Mouse (Mus musculus) midbrain, embryonic 13.5 days (tissue): ENCODE measurements around the gene Hoxd4. TPM values are rescaled to one million over a fixed set of nuclear protein-coding genes. Genes with fewer than 3 reads are reported as not detected.
A peak's percentile ranks its signal among the peaks of the same experiment; 100 is the strongest.

ENCODE experiments used
- ATAC-seq: fragments of 200-750 bp; cut with Nextera tagmentation; 2 replicates; pipeline ENCODE4 v1.8.0; 2017; ENCODE audit warnings: mild to moderate bottlenecking, moderate TSS enrichment, moderate library complexity
- H3K27ac ChIP-seq: fragments of 300-500 bp; sonication (generic); 2 replicates; pipeline ENCODE4 v1.5.1; 2015; ENCODE audit warnings: inconsistent platforms, mild to moderate bottlenecking, moderate library complexity
- H3K27me3 ChIP-seq: fragments of 300-500 bp; sonication (generic); 2 replicates; pipeline ENCODE4 v1.6.1; 2015; ENCODE audit warnings: mild to moderate bottlenecking, inconsistent platforms
- H3K36me3 ChIP-seq: fragments of 300-500 bp; sonication (generic); 2 replicates; pipeline ENCODE4 v1.6.1; 2015; ENCODE audit warnings: mild to moderate bottlenecking, inconsistent platforms
- H3K4me1 ChIP-seq: fragments of 300-500 bp; sonication (generic); replicated peaks from 2 replicates; pipeline ENCODE4 v1.6.1; 2015; ENCODE audit warnings: inconsistent platforms
- H3K4me2 ChIP-seq: fragments of 300-500 bp; sonication (generic); replicated peaks from 2 replicates; pipeline ENCODE4 v1.6.1; 2015; ENCODE audit warnings: moderate library complexity, mild to moderate bottlenecking, inconsistent platforms
- H3K4me3 ChIP-seq: fragments of 300-500 bp; sonication (generic); replicated peaks from 2 replicates; pipeline ENCODE4 v1.5.1; 2015; ENCODE audit warnings: mild to moderate bottlenecking, inconsistent platforms
- H3K9ac ChIP-seq: fragments of 300-500 bp; sonication (generic); replicated peaks from 2 replicates; pipeline ENCODE4 v1.6.1; 2015; ENCODE audit warnings: mild to moderate bottlenecking, inconsistent platforms
- H3K9me3 ChIP-seq: fragments of 300-500 bp; sonication (generic); 2 replicates; pipeline ENCODE4 v1.6.1; 2016; ENCODE audit warnings: mild to moderate bottlenecking, inconsistent platforms
- WGBS: fragments of 180-500 bp; shearing (Covaris S2); methylation state at CpG from one replicate; pipeline ENCODE4 v1.1.7; 2015; 5-methylcytosine and 5-hydroxymethylcytosine counted together
- polyA plus RNA-seq: library from polyadenylated mRNA; unstranded; fragments of >200 nt; fragmentation: Nextera tagmentation; extraction: Ambion mirVana; gene quantifications from 2 replicates; pipeline ENCODE4 v1.2.1, GENCODE M21; 2015

Gene Hoxd4
- polyA plus RNA-seq, 1 experiment from 2014 or later: not detected

DNA sequence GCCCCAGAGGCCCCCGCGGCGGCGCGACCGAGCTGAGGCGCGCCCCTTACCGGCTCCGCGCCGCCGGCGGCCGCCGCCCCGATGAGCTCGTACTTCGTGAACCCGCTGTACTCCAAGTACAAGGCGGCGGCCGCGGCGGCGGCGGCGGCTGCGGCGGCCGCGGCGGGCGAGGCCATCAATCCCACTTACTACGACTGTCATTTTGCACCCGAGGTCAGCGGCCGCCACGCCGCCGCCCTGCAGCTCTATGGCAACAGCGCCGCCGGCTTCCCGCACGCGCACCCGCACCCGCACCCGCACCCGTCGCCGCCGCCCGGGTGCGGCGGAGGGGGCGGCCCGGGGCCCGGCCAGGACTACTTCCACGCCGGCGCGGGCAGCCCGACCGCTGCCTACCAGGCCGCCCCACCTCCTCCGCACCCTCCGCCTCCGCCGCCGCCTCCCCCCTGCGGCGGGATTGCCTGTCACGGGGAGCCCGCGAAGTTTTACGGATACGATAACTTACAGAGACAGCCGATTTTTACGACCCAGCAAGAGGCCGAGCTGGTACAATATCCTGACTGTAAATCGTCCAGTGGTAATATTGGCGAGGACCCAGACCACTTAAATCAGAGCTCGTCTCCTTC, 6.2 kb upstream of the Hoxd4 start:
- Histone ChIP-seq H3K4me1 (peaks cover 13% of the 10 kb centered on the region), H3K9ac (no peak overlapping the region), H3K4me2 (peak overlapping the region; percentile 54), H3K36me3 (no peaks in the 10 kb centered on the region), H3K27ac (no peak overlapping the region), H3K27me3 (peaks cover 97% of the 10 kb centered on the region), H3K4me3 (peak overlapping the region; percentile 35), H3K9me3 (no peaks in the 10 kb centered on the region)
- under 1% methylated on average over 64 of the region's 85 CpGs for WGBS
- ATAC-seq: no peak

DNA sequence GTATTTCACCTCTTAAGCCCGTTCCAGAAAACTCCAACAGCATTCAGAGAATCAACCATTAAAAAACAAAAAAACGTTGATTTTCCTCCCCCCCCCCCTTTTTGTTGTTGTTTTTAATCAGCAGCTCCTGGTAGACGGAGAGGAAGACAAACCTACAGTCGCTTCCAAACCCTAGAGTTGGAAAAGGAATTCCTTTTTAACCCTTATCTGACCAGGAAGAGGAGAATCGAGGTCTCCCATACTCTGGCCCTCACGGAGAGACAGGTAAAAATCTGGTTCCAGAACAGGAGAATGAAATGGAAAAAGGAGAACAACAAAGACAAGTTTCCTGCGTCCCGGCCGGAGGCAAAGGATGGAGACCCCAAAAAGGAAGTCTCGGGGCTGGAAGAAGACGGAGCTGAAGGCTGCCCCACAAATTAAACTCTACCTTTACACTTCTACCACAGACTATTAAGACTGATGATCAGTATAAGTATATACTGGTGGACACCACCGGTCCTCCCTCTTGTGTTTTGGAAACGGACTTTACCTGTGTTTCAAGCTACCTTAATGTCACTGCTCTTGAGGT, 5.3 kb upstream of the Hoxd4 start:
- Histone ChIP-seq H3K4me3 (no peak overlapping the region), H3K27me3 (peaks cover 97% of the 10 kb centered on the region)

DNA sequence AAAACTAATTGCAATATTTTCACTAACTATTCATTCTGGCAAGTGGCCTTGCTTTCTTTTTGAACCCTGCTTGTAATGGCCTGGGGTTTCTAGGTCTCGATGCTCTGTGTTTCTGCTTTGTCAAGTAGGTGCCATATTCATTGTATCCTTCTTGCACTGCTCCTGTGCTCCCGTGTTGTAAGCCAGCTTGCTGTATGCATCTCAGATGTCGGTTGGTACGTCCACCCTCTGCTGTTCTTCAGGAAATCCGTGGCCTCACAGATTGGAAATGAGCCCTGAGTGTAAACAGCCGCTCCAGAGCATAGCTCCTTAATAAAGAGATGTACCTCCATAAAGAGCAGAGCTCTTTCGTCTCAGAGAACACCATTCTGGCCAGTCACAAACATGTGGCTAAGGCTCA, 4.1 kb upstream of the Hoxd4 start:
- Histone ChIP-seq H3K4me2 (no peak overlapping the region), H3K4me1 (peaks cover 20% of the 10 kb centered on the region), H3K27me3 (peaks cover 99% of the 10 kb centered on the region), H3K36me3 (no peaks in the 10 kb centered on the region), H3K4me3 (no peak overlapping the region), H3K27ac (no peak overlapping the region), H3K9me3 (no peaks in the 10 kb centered on the region), H3K9ac (no peak overlapping the region)
- 7% methylated on average over 7 of the region's 7 CpGs for WGBS
- ATAC-seq: no peak

More for the DNA sequence above, 5.3 kb upstream of the Hoxd4 start:
- H3K36me3 ChIP-seq: no peaks in the 10 kb centered on the region
- H3K4me2 ChIP-seq: no peak overlapping the region
- H3K9ac ChIP-seq: no peak overlapping the region
- H3K4me1 ChIP-seq: peaks cover 13% of the 10 kb centered on the region
- H3K27ac ChIP-seq: no peak overlapping the region
- no peak for ATAC-seq
- WGBS: 3% methylated on average over 13 of the region's 13 CpGs
- no peaks in the 10 kb centered on the region for H3K9me3 ChIP-seq

DNA sequence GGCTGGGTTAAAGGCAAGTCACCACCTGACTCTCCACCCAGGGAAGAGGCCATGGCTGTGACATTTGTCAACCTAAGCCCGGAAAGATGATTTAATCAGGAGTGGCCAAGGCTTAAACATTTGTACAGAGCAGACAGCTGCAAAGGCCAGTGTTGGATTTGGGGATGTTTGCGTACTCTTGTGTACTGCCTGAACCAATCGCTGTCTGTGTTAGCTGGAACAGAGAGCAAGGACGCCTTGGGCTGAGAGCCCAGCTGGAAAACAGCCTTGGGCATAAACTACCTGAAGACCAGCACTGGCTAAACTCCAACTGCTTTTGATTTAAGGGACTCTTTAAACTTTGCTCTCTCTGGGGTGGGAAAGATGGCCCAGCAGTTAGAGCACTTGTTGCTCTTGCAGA, 3.1 kb upstream of the Hoxd4 start:
- Histone ChIP-seq H3K4me2 (no peak overlapping the region), H3K9ac (no peak overlapping the region), H3K36me3 (no peaks in the 10 kb centered on the region), H3K27ac (no peak overlapping the region), H3K27me3 (peaks cover 99% of the 10 kb centered on the region), H3K4me1 (peaks cover 20% of the 10 kb centered on the region), H3K9me3 (no peaks in the 10 kb centered on the region), H3K4me3 (no peak overlapping the region)
- WGBS: 7% methylated on average over 4 of the region's 4 CpGs
- no peak for ATAC-seq

DNA sequence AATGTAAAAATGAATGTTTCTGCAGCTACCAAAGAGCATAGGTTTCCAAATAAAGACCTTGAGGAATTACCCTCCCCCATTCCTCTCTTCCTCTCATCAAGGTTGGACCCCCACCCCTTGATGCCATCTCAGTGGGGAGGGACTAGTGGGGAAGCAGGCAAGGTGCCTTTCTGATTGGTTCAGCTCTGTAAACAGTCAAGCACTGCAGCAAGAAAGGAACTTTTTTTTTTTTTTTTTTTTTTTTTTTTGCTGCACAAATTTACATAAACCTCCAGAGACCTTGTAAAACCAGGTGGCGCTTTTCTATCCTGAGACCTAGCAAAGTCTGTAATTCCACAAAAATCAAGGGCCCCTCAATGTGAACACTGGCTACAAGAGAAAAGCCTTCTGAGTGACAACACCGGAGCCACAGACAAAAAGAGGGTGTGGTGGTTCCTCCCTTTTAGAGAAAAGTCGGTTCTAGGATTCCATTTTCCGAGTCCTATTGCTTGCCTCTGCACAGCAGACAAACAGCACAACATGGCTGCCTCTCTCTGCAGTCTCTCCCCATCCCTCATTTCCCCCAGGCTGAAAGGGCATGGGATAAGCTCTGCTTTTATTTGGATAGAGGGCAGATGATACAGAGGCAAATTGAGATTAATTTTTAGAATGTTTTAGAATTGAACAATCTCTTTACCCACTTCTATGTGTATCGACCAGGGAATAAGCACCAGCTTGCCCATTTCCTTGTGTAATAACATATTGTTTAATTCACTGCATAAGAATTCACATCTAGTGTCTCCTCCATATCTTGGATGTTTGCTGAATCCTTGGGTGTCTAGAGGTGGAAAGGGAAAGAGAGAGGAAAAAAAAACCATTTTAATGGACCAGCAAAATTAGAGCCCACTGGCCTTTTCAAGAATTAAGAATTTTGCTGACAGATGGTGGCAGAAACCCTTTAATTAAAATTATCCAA, 2.0 kb upstream of the Hoxd4 start:
- Histone ChIP-seq H3K9me3 (no peaks in the 10 kb centered on the region), H3K27ac (no peak overlapping the region), H3K4me2 (no peak overlapping the region), H3K4me3 (no peak overlapping the region), H3K27me3 (peaks cover 99% of the 10 kb centered on the region), H3K9ac (no peak overlapping the region), H3K4me1 (peaks cover 17% of the 10 kb centered on the region), H3K36me3 (no peaks in the 10 kb centered on the region)
- ATAC-seq: no peak
- WGBS: 4% methylated on average over 5 of the region's 5 CpGs

DNA sequence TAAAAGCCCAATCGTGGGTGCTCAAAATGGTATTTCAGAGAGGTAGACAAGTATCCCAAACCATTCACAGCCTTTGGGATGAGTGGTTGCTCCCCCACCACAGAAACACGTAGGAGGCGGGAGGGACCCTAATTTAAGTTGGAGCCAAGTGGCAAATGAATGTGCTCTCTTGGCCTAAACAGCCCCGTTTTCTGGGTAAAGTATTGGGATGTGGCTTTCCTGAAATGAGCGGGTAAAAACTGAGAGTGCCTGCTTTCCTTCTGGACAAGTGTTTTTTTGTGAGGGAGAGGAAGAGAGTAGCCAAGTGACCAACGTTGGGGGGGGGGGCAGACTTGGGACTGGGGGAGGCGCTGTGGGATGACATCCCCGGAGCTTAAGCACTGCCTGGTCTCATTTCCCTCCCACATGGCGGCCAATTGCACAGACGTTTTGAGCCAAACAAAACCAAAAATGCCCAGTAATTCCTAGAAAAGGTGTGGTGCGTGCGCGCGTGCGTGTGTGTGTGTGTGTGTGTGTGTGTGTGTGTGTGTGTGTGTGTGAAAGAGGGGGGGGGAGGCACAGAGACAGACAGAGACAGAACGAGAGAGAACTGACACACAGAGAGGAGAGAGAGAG, 693 bp upstream of the Hoxd4 start:
- no peaks in the 10 kb centered on the region for H3K9me3 ChIP-seq
- no peaks in the 10 kb centered on the region for H3K36me3 ChIP-seq
- H3K4me3 ChIP-seq: no peak overlapping the region
- no peak overlapping the region for H3K27ac ChIP-seq
- H3K27me3 ChIP-seq: peaks cover 99% of the 10 kb centered on the region
- under 1% methylated on average over 16 of the region's 16 CpGs for WGBS
- peaks cover 6% of the 10 kb centered on the region for H3K4me1 ChIP-seq
- no peak overlapping the region for H3K9ac ChIP-seq
- no peak overlapping the region for H3K4me2 ChIP-seq
- no peak for ATAC-seq

DNA sequence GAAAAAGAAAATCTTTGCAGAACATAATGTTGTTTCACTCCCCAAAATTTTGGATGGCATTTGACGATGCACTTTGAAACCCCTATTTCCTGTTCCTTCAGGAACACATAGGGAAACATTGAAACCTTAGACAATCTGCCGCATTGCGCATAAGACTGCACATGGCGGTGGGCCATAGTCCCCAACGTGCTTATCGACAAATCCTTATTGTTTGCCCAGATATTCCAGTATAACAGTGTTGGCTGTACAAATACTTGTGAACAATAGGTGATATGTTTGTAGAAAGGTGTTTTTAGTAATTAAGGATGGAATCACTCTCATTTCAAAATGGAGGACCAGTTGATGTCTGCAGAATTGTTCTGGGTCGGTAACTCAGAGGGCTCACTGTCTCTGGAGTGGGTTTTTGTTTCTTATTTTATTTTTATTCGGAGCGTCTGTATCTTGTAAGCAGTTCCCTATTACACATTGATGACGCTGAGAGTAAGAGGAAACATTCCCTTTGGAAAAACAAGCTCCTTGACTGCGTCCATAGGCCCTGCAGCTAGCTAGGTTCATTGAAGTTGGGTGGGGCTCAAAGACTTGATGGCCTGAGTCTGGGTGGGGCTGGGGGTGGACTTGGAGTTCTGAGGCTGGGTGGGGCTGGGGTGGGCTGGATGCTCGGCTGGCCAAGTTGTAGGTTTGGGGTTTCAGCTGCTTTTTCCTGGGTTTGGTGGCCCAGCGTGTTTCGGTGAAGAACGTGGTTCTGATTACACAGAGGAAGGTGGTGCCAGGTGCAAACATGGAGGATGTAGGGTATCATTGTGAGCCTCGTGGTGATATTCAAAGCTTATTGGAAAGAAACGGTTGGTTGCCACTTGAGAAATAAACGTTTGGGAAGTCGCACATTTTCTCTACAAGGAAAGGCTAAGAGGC, 1.8 kb downstream of the Hoxd4 start:
- no peak overlapping the region for H3K9ac ChIP-seq
- no peaks in the 10 kb centered on the region for H3K36me3 ChIP-seq
- 3% methylated on average over 19 of the region's 19 CpGs for WGBS
- H3K9me3 ChIP-seq: no peaks in the 10 kb centered on the region
- no peak overlapping the region for H3K4me3 ChIP-seq
- H3K4me1 ChIP-seq: peaks cover 6% of the 10 kb centered on the region
- H3K27ac ChIP-seq: no peak overlapping the region
- H3K27me3 ChIP-seq: peaks cover 100% of the 10 kb centered on the region
- ATAC-seq: no peak
- H3K4me2 ChIP-seq: no peak overlapping the region

DNA sequence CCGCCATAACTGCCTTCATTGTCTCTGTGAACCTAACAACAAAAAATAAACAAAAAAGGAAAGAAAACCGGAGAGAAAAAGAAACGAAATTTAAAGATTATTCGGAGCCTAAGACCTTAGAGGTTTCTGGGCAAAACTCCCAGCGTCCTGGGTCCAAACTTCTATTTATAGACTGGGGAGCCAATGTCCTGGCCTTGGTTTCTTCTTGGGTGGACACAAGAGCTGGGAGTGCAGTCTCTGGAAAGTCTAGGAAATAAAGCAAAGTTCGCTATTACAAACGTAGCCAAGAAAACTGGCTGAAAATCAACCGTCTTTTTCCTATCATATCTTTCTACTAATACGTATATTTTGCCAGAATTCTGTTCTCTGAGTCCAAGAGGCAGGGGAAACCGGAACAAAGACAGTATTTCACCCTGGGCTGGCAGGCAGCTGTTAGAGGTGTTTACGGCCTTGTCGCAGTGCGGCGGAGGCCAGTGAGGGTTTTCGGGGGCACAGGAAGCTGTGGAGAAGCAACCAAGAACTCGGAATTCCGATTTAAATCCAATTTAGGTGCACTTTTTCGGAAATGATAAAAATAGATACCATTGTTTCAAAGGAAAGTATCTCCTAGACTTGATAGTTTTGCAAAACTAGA, 2.5 kb downstream of the Hoxd4 start:
- WGBS: 3% methylated on average over 18 of the region's 18 CpGs
- no peak overlapping the region for H3K9ac ChIP-seq
- no peak overlapping the region for H3K27ac ChIP-seq

DNA sequence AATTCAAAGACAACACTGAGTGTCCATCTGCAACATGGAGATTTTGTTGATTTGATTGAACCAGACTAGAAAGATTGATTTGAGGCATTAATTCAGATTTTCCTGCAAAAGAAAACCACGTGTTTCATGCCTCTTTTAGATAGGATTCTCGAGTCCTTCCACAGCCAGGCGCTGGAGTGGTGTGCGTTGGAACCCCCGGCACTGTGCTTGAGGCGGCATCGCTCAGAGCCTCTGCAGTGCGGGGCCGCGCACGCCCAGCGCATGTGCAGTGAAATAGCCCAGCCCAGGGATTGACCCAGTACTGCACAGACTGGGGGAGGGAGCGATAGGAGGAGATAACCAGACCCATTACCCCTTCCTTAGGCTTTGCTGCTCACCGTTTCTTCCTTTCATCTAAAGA, 3.2 kb downstream of the Hoxd4 start:
- H3K36me3 ChIP-seq: no peaks in the 10 kb centered on the region
- WGBS: under 1% methylated on average over 14 of the region's 14 CpGs
- no peak for ATAC-seq
- peaks cover 100% of the 10 kb centered on the region for H3K27me3 ChIP-seq
- no peak overlapping the region for H3K27ac ChIP-seq
- H3K4me2 ChIP-seq: no peak overlapping the region
- no peak overlapping the region for H3K9ac ChIP-seq
- H3K4me3 ChIP-seq: no peak overlapping the region
- no peaks in the 10 kb centered on the region for H3K9me3 ChIP-seq
- H3K4me1 ChIP-seq: peaks cover 6% of the 10 kb centered on the region

More for the DNA sequence above, 2.5 kb downstream of the Hoxd4 start:
- ATAC-seq: no peak
- H3K9me3 ChIP-seq: no peaks in the 10 kb centered on the region
- H3K4me2 ChIP-seq: no peak overlapping the region
- H3K4me3 ChIP-seq: no peak overlapping the region
- no peaks in the 10 kb centered on the region for H3K36me3 ChIP-seq
- H3K27me3 ChIP-seq: peaks cover 100% of the 10 kb centered on the region
- H3K4me1 ChIP-seq: peaks cover 6% of the 10 kb centered on the region

DNA sequence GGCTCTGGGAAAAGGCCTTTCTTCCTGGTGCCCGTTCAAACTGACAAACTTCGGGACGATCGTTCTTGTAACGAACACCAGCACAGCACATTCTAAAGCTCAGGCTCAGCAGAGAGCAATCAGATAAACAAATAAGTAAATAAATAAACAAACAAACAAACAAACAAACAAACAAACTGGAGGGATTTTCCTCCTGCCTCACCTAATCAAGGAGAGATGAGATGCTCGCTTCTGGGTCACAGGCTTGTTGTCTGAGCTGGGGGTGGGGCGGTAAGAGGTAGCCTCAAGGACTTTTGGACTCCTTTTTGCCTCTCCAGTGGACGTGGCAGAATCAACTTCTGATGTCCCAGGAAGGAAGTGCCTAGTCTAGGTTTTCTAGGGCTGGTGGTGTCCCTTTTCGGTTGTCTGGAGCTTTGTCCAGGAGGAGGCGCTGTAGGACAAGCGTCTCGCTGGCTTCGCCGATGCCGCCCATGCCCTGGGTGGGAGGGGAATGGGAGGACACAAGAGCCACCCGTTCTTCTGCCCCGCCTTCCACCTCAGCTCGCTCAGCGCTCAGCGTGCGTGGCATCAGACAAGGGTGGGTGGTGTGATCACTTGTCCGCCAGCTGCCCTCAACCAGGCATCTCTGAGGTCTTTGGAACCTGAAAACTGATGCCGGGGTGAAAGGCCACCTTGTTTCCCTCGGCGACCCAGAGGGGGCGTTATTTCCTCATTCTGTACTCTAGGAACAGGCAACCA, 3.9 kb downstream of the Hoxd4 start:
- WGBS: 3% methylated on average over 26 of the region's 26 CpGs
- peak overlapping the region; percentile 23 for H3K4me3 ChIP-seq
- H3K4me1 ChIP-seq: peaks cover 6% of the 10 kb centered on the region

More for the DNA sequence above, 3.9 kb downstream of the Hoxd4 start:
- Histone ChIP-seq H3K9ac (no peak overlapping the region), H3K27ac (no peak overlapping the region), H3K9me3 (no peaks in the 10 kb centered on the region), H3K4me2 (peak overlapping the region; percentile 47), H3K27me3 (peaks cover 100% of the 10 kb centered on the region), H3K36me3 (no peaks in the 10 kb centered on the region)
- peak; percentile 73 for ATAC-seq
